Mouse (Mus musculus): ENCODE measurements at regions not wholly inside any gene's neighbourhood (a gene's known extent, or its start where the extent isn't known, plus 50 kb on each side); places are given as distances from the start of the nearest gene placed in this dataset.

DNA sequence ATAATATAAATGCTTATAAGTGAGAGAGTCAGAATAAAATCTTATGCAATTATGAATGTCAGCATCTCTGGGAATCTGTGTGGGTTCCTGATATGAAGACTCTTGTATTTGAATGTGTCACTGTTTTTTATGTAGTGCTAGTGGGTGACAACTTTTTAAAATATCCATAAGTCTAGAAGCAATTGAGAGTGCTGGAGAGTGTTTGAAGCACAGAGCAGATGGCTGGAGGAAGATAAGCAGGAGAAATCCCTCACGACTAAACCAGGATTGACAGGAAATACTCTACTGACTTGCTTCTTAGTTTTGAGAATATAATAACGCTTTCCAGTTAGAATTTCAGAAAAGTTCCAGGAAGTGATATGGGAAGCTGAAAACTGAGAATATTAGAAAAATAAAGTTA, 628.4 kb upstream of the Tpm3-rs7 start:
- H3K36me3 ChIP-seq (ENCODE audit: control insufficient read depth, insufficient read depth, low read length) = no peaks in the 10 kb centered on the region
- no peak overlapping the region for H3K9ac ChIP-seq (replicated peaks; ENCODE audit: low read depth, low read length)
- ATAC-seq (ENCODE audit: low read depth) = no peak
- no peak overlapping the region for H3K27ac ChIP-seq (ENCODE audit: low read depth, low read length)
- H3K4me2 ChIP-seq (ENCODE audit: low read depth, low read length) = no peak overlapping the region
- no peaks in the 10 kb centered on the region for H3K4me1 ChIP-seq (ENCODE audit: control insufficient read depth, insufficient read depth, low read length)
- H3K9me3 ChIP-seq (ENCODE audit: control insufficient read depth, low read length) = no peaks in the 10 kb centered on the region
- no peak overlapping the region for H3K4me3 ChIP-seq (ENCODE audit: low read depth, low read length)
- WGBS = 80% methylated on average over 2 of the region's 2 CpGs
- no peaks in the 10 kb centered on the region for H3K27me3 ChIP-seq (ENCODE audit: control insufficient read depth, insufficient read depth, low read length)

DNA sequence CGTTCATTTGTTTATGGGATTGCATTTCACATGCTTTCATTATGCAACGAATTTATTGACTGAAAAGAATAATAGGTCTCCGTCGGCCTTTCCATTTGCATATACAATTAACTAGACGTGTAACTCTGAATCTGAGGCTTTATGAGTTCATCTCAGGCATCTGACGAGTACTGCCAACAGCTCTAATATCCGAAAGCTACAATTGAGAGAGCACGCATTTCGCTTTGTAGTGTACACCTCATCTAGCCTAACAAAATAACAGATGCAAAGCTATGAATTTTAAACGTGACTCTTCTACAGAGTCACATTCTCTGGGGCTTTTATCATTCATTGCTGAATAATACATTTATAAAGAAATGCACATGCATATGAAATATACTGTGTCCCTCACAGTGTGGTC, 594.9 kb upstream of the Tpm3-rs7 start:
- Histone ChIP-seq H3K27ac (ENCODE audit: low read depth, low read length) (no peak overlapping the region), H3K9ac (replicated peaks; ENCODE audit: low read depth, low read length) (no peak overlapping the region), H3K4me1 (ENCODE audit: control insufficient read depth, insufficient read depth, low read length) (no peaks in the 10 kb centered on the region), H3K4me3 (ENCODE audit: low read depth, low read length) (no peak overlapping the region), H3K9me3 (ENCODE audit: control insufficient read depth, low read length) (no peaks in the 10 kb centered on the region), H3K36me3 (ENCODE audit: control insufficient read depth, insufficient read depth, low read length) (no peaks in the 10 kb centered on the region), H3K27me3 (ENCODE audit: control insufficient read depth, insufficient read depth, low read length) (no peaks in the 10 kb centered on the region), H3K4me2 (ENCODE audit: low read depth, low read length) (no peak overlapping the region)
- peak; percentile 79; the same call in 1 of the 2 replicates for ATAC-seq (ENCODE audit: low read depth)
- WGBS = 44% methylated on average over 10 of the region's 10 CpGs
